Mouse (Mus musculus): ENCODE measurements around the gene Kctd19. TPM values are rescaled to one million over a fixed set of nuclear protein-coding genes. Genes with fewer than 3 reads are reported as not detected.

The Kctd19 gene
- polyA plus RNA-seq, 1 experiment from 2014 or later = not detected

- no peak for ATAC-seq (ENCODE audit: low FRiP score)
- no peak overlapping the region for H3K4me3 ChIP-seq
- peaks cover 7% of the 10 kb centered on the region; the same call in 1 of the 2 replicates for H3K27me3 ChIP-seq
- no peak overlapping the region for H3K9ac ChIP-seq
- 65% methylated on average over 7 of the region's 7 CpGs for WGBS
- H3K4me1 ChIP-seq (replicated peaks) = peaks cover 3% of the 10 kb centered on the region
- H3K9me3 ChIP-seq = no peaks in the 10 kb centered on the region
- H3K4me2 ChIP-seq = no peak overlapping the region
- no peaks in the 10 kb centered on the region for H3K36me3 ChIP-seq
- H3K27ac ChIP-seq = no peak overlapping the region
Measured at GRCm38 (mm10) chr8:105408331-105408730, 5.0 kb downstream of the Kctd19 start.

GRCm38 (mm10) chr8:105406416-105406815, 6.9 kb downstream of the Kctd19 start:
- no peaks in the 10 kb centered on the region for H3K4me1 ChIP-seq (replicated peaks)
- H3K9ac ChIP-seq = no peak overlapping the region
- ATAC-seq (ENCODE audit: low FRiP score) = no peak
- H3K27ac ChIP-seq = no peak overlapping the region
- H3K9me3 ChIP-seq = no peaks in the 10 kb centered on the region
- no peaks in the 10 kb centered on the region for H3K27me3 ChIP-seq
- H3K4me3 ChIP-seq = no peak overlapping the region
- H3K4me2 ChIP-seq = no peak overlapping the region
- 80% methylated on average over 10 of the region's 10 CpGs for WGBS
- H3K36me3 ChIP-seq = no peaks in the 10 kb centered on the region

GRCm38 (mm10) chr8:105404496-105404895, 8.8 kb downstream of the Kctd19 start:
- ATAC-seq (ENCODE audit: low FRiP score) = no peak
- Histone ChIP-seq H3K36me3 (no peaks in the 10 kb centered on the region), H3K9ac (no peak overlapping the region), H3K9me3 (no peaks in the 10 kb centered on the region), H3K4me3 (no peak overlapping the region), H3K27ac (no peak overlapping the region), H3K4me2 (no peak overlapping the region), H3K4me1 (replicated peaks) (no peaks in the 10 kb centered on the region), H3K27me3 (no peaks in the 10 kb centered on the region)
- 45% methylated on average over 1 of the region's 1 CpGs for WGBS

GRCm38 (mm10) chr8:105403467-105403866, 9.8 kb downstream of the Kctd19 start:
- no peak overlapping the region for H3K4me2 ChIP-seq
- 94% methylated on average over 8 of the region's 8 CpGs for WGBS

GRCm38 (mm10) chr8:105400016-105400415, 13.3 kb downstream of the Kctd19 start:
- Histone ChIP-seq H3K36me3 (no peaks in the 10 kb centered on the region), H3K4me1 (replicated peaks) (peaks cover 8% of the 10 kb centered on the region), H3K27ac (no peak overlapping the region), H3K4me2 (no peak overlapping the region), H3K4me3 (no peak overlapping the region), H3K9ac (no peak overlapping the region), H3K27me3 (no peaks in the 10 kb centered on the region), H3K9me3 (no peaks in the 10 kb centered on the region)
- 88% methylated on average over 5 of the region's 5 CpGs for WGBS
- no peak for ATAC-seq (ENCODE audit: low FRiP score)

More at GRCm38 (mm10) chr8:105403467-105403866, 9.8 kb downstream of the Kctd19 start:
- Histone ChIP-seq H3K36me3 (no peaks in the 10 kb centered on the region), H3K9me3 (no peaks in the 10 kb centered on the region), H3K4me1 (replicated peaks) (peaks cover under 1% of the 10 kb centered on the region; the same call in 1 of the 2 replicates), H3K9ac (no peak overlapping the region), H3K4me3 (no peak overlapping the region), H3K27me3 (no peaks in the 10 kb centered on the region), H3K27ac (no peak overlapping the region)
- ATAC-seq (ENCODE audit: low FRiP score) = no peak

GRCm38 (mm10) chr8:105397747-105398146, 15.6 kb downstream of the Kctd19 start:
- H3K4me3 ChIP-seq = no peak overlapping the region

GRCm38 (mm10) chr8:105393915-105394314, 19.4 kb downstream of the Kctd19 start:
- ATAC-seq (ENCODE audit: low FRiP score) = no peak
- H3K9me3 ChIP-seq = no peaks in the 10 kb centered on the region
- WGBS = 61% methylated on average over 7 of the region's 7 CpGs
- H3K9ac ChIP-seq = no peak overlapping the region
- peaks cover 8% of the 10 kb centered on the region for H3K4me1 ChIP-seq (replicated peaks)
- H3K4me2 ChIP-seq = no peak overlapping the region
- no peak overlapping the region for H3K4me3 ChIP-seq
- no peaks in the 10 kb centered on the region for H3K36me3 ChIP-seq
- H3K27ac ChIP-seq = no peak overlapping the region
- no peaks in the 10 kb centered on the region for H3K27me3 ChIP-seq

More at GRCm38 (mm10) chr8:105397747-105398146, 15.6 kb downstream of the Kctd19 start:
- WGBS = 52% methylated on average over 3 of the region's 3 CpGs
- H3K9ac ChIP-seq = no peak overlapping the region
- H3K4me1 ChIP-seq (replicated peaks) = peaks cover 8% of the 10 kb centered on the region
- H3K4me2 ChIP-seq = no peak overlapping the region
- no peak overlapping the region for H3K27ac ChIP-seq
- no peaks in the 10 kb centered on the region for H3K36me3 ChIP-seq
- H3K9me3 ChIP-seq = no peaks in the 10 kb centered on the region
- ATAC-seq (ENCODE audit: low FRiP score) = no peak
- H3K27me3 ChIP-seq = no peaks in the 10 kb centered on the region

- no peak overlapping the region for H3K4me2 ChIP-seq
- no peak overlapping the region for H3K4me3 ChIP-seq
- no peaks in the 10 kb centered on the region for H3K9me3 ChIP-seq
- H3K9ac ChIP-seq = no peak overlapping the region
- H3K27me3 ChIP-seq = no peaks in the 10 kb centered on the region
- 86% methylated on average over 12 of the region's 12 CpGs for WGBS
- no peaks in the 10 kb centered on the region for H3K36me3 ChIP-seq
- no peak overlapping the region for H3K27ac ChIP-seq
- no peak for ATAC-seq (ENCODE audit: low FRiP score)
- H3K4me1 ChIP-seq (replicated peaks) = peaks cover 4% of the 10 kb centered on the region
Measured at GRCm38 (mm10) chr8:105393089-105393787, 20.1 kb downstream of the Kctd19 start.

- no peak overlapping the region for H3K27ac ChIP-seq
- no peak for ATAC-seq (ENCODE audit: low FRiP score)
- WGBS = 79% methylated on average over 6 of the region's 6 CpGs
- H3K36me3 ChIP-seq = no peaks in the 10 kb centered on the region
- H3K4me2 ChIP-seq = no peak overlapping the region
- H3K27me3 ChIP-seq = no peaks in the 10 kb centered on the region
- no peak overlapping the region for H3K9ac ChIP-seq
- no peaks in the 10 kb centered on the region for H3K9me3 ChIP-seq
- H3K4me1 ChIP-seq (replicated peaks) = no peaks in the 10 kb centered on the region
- H3K4me3 ChIP-seq = no peak overlapping the region
Measured at GRCm38 (mm10) chr8:105389096-105389495, 24.2 kb downstream of the Kctd19 start.

- Histone ChIP-seq H3K27ac (no peak overlapping the region), H3K9ac (no peak overlapping the region), H3K4me3 (no peak overlapping the region), H3K4me1 (replicated peaks) (no peaks in the 10 kb centered on the region), H3K9me3 (no peaks in the 10 kb centered on the region), H3K36me3 (no peaks in the 10 kb centered on the region), H3K27me3 (no peaks in the 10 kb centered on the region), H3K4me2 (no peak overlapping the region)
- WGBS = 91% methylated on average over 1 of the region's 1 CpGs
- ATAC-seq (ENCODE audit: low FRiP score) = no peak
Measured at GRCm38 (mm10) chr8:105387151-105387550, 26.2 kb downstream of the Kctd19 start.

- Histone ChIP-seq H3K4me2 (no peak overlapping the region), H3K27me3 (no peaks in the 10 kb centered on the region), H3K4me1 (replicated peaks) (peaks cover under 1% of the 10 kb centered on the region), H3K9me3 (no peaks in the 10 kb centered on the region), H3K9ac (no peak overlapping the region), H3K4me3 (no peak overlapping the region), H3K36me3 (no peaks in the 10 kb centered on the region), H3K27ac (no peak overlapping the region)
- 95% methylated on average over 2 of the region's 2 CpGs for WGBS
- ATAC-seq (ENCODE audit: low FRiP score) = no peak
Measured at GRCm38 (mm10) chr8:105384070-105384469, 29.2 kb downstream of the Kctd19 start.

- Histone ChIP-seq H3K4me1 (replicated peaks) (peaks cover 5% of the 10 kb centered on the region), H3K27ac (no peak overlapping the region), H3K9me3 (no peaks in the 10 kb centered on the region), H3K36me3 (no peaks in the 10 kb centered on the region), H3K9ac (no peak overlapping the region), H3K27me3 (no peaks in the 10 kb centered on the region), H3K4me3 (no peak overlapping the region), H3K4me2 (no peak overlapping the region)
- no peak for ATAC-seq (ENCODE audit: low FRiP score)
- WGBS = 87% methylated on average over 12 of the region's 12 CpGs
Measured at GRCm38 (mm10) chr8:105380308-105380707, 33.0 kb downstream of the Kctd19 start.

- no peak overlapping the region for H3K27ac ChIP-seq
- no peak overlapping the region for H3K4me3 ChIP-seq
- peaks cover 11% of the 10 kb centered on the region for H3K4me1 ChIP-seq (replicated peaks)
- 70% methylated on average over 19 of the region's 19 CpGs for WGBS
- H3K36me3 ChIP-seq = no peaks in the 10 kb centered on the region
- no peak overlapping the region for H3K9ac ChIP-seq
- no peak overlapping the region for H3K4me2 ChIP-seq
- H3K9me3 ChIP-seq = no peaks in the 10 kb centered on the region
- no peak for ATAC-seq (ENCODE audit: low FRiP score)
- no peaks in the 10 kb centered on the region for H3K27me3 ChIP-seq
Measured at GRCm38 (mm10) chr8:105378673-105379072, 34.6 kb downstream of the Kctd19 start.
